Mouse (Mus musculus): ENCODE measurements around the gene Ddi1.
"Not testable (repeated sequence)": the region's sequence is repeated elsewhere in the genome, so short reads cannot be mapped to it uniquely, and the experiment has no call there.

Ddi1 gene

DNA sequence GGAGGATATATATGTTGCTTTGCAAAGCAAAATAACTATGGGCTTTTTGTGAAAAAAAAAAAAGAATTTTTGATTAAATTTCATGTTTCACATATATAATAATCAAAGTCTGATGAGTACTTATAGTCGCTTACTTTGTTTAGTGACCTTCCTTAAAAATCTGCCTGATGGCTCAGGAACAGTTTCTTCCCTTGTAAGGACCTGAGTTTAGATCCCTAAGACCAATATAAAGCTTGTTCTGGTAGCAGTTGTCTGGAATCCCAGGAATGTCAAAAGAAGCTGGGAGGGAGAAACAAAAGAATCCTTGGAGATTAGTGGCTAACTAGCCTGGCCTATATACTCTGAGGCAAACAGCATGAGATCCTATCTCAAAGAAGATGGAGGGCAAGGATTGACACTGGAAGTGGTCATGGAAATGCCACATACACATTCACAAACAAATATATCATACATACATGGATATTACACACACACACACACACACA is at the start of gene Ddi1:
Gene Ddi1 (minus strand): TSS at position 51 of the 485 bp plus-strand sequence.
- DNase-seq (ENCODE audit: extremely low read depth, low read depth, low spot score): no peak

GRCm38 (mm10) chr9:6317114-6317513 is 47.5 kb upstream of the Ddi1 start:
- DNase-seq (ENCODE audit: extremely low read depth, low read depth, low spot score): no peak

GRCm38 (mm10) chr9:6305847-6306246 is 36.2 kb upstream of the Ddi1 start:
- DNase-seq (ENCODE audit: extremely low read depth, low read depth, low spot score): no peak

DNA sequence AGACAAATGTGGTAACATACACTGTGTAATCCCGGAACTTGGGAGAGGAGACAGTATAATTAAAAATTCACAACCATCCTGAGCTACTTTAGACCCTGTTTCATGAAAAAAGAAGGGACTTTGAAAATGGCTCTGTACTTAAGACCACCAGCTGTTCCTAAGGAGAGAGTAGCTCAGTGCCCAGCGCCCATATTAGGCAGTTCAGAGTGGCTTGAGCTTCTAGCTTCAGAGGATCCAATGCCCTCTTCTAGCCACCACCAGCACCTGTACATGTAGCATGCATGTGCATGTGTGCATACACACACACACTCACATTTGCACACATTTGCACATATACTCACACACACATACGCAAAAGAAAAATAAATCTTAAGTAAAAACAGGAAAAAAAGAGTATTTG is 34.9 kb upstream of the Ddi1 start:
- no peak for DNase-seq (ENCODE audit: extremely low read depth, low read depth, low spot score)

DNA sequence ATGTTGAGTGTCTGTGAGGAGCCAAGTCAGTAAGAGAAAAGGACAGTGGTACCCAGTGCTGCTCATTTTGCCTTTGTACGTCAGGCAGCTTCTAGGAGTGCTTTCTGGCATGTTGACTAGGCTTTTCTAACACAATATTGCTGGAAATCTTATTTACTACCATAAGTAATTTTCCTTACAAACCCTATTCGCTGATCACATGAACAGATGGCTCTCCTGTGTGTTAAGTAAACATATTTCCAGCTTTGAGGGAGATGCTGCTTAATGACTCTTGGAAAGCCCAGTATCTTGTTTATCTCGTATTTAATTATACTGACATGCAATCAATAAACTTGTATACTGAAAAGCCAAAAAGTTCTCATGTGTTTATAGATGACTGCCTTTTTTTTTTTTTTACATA is 32.4 kb upstream of the Ddi1 start:
- no peak for DNase-seq (ENCODE audit: extremely low read depth, low read depth, low spot score)

DNA sequence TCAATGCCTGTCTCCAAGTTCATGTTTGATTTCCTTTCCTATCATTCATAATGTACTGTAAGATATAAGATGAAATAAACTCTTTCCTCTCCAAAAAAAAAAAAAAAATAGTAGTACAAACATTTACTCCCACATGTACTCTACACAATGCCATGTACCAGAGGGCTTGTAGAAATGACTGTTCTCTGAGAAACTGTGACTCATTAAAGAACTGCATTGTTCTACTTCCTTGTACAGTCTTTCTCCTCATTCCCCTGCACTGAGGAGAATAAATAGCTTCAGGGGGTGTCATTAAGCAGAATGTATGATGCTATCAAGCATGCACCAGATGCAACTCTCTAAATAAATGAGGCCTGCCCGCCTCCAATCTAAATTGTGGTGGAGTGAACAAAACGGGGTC is 28.9 kb upstream of the Ddi1 start:
- peak; percentile 8 for DNase-seq (ENCODE audit: extremely low read depth, low read depth, low spot score)

DNA sequence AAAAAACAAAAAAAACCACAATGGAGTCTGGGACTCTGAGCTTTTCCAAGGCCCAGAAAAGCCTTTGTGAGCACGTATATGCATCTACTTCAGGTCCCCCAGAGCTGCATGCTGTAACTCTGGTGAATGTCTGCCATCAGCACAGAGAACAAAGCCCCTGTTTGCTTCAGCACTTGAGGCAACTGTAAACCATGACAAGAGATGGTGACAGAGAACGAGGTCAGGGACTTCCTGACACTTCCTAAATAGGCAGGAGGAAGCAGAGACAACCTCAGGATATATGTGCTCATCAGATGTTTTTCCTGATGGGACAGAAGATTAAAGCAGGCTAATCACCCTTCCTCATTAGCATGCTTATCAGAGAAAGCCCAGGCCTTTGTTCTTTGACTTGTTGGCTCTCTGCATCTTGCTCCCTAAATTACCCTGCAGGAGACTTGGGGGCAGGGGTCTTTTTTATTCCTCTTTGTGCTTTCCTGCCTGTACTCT is 19.6 kb upstream of the Ddi1 start:
- DNase-seq (ENCODE audit: extremely low read depth, low read depth, low spot score): no peak

DNA sequence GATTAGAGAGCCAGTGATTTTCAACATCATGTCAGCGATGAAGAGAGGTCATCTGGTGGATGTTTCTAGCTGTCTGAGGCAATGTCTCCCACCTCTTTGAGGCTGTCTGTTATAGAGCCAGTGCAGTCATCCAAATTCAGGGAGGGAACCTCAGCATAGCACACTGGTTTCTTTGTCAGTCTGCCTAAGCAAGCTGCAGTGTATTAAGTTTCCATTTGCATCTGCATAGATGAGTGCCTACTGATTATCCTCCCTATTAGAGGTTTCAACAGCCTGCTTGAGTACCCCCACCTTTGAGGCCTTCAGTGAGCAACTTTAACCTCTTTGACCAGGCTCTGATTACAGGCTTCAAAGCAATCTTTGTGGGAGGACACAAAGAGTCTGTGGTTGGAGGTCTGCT is 17.1 kb upstream of the Ddi1 start:
- DNase-seq (ENCODE audit: extremely low read depth, low read depth, low spot score): no peak

DNA sequence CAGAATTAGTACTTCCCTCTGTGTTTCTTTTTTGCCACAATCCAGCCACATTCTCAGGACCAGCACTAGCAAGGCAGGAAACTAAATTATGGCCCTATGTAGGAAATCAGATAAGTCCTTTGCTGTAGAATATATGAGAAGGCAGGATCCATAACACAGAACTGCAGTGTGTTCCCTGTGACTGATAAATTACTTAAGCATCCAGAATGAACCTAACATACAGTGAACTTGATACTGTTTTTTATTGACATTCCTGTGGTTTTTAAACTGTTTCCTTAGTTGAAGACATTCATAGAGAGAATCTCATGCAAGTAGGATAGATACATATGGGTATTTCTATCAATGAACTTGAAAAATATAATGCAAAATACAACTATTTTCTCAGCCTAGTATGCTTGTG is 7.9 kb upstream of the Ddi1 start:
- no peak for DNase-seq (ENCODE audit: extremely low read depth, low read depth, low spot score)

GRCm38 (mm10) chr9:6276395-6276794 is 6.7 kb upstream of the Ddi1 start:
- DNase-seq (ENCODE audit: extremely low read depth, low read depth, low spot score): no peak

DNA sequence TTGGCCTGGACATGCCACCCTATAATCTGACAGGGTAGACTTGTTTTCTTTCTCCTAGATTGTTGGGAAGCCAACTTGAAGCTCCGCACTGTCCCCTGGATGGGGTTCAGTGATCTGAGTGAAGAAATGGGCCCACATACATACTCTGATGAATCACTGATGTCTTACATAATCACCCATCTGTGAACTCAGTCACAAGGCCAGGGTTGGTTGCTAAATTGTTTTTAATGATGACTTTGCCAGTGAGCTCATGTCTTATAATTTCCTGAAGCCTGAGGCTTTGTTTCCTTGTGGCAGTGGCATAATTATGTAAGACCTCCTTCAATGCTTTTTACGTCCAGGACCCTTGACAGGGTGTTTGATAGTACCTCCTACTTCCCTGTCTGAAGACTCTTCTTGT is 4.8 kb downstream of the Ddi1 start:
- DNase-seq (ENCODE audit: extremely low read depth, low read depth, low spot score): peak; percentile 25

DNA sequence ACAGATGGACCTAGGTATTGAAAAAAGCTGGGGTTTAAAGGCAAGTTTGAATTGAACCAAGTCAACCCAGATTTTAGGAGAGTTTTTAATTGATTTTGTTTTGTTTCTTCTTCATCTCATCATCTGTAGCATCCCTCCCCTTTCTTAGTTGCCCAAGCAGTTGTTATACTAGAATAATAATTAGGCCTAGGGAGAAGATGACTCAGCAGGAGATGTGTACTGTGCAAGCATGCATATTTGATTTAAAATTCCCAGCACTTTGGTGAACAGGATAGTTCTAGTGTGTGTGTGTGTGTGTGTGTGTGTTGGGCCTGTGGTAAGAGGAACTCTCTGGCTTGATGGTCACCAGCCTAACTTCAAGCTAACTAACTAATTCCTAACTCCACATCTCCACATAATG is 12.6 kb downstream of the Ddi1 start:
- no peak for DNase-seq (ENCODE audit: extremely low read depth, low read depth, low spot score)

DNA sequence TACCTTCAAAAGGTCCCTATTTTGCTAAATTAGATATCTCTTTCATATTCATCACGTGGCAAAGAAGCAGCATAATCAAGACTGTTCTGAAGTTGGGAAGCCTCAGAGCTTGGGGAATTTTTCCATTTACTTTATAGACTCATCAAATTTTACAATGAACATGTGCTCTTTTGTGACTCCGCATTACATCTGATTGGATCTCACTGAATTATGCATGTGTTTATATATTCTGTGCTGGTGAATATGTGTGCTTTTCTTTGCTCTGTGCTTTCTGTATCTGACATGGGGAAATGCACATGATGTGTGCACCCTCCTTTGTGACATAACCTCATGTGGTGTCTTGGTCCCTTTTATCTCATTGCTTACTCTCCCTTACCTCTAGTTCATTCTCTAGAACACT is 17.7 kb downstream of the Ddi1 start:
- DNase-seq (ENCODE audit: extremely low read depth, low read depth, low spot score): no peak

GRCm38 (mm10) chr9:6250320-6250719 is 19.3 kb downstream of the Ddi1 start:
- DNase-seq (ENCODE audit: extremely low read depth, low read depth, low spot score): no peak

DNA sequence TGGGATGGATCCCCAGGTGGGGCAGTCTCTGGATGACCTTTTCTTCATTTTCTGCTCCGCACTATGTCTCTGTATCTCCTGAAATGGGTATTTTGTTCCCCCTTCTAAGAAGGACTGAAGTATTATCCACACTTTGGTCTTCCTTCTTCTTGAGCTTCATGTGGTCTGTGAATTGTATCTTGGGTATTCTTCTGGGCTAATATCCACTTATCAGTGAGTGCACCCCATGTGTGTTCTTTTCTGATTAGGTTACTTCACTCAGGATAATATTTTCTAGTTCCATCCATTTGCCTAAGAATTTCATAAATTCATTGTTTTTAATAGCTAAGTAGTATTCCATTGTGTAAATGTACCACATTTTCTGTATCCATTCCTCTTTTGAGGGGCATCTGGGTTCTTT is 33.7 kb downstream of the Ddi1 start:
- not testable (repeated sequence) for DNase-seq (ENCODE audit: extremely low read depth, low read depth, low spot score)

DNA sequence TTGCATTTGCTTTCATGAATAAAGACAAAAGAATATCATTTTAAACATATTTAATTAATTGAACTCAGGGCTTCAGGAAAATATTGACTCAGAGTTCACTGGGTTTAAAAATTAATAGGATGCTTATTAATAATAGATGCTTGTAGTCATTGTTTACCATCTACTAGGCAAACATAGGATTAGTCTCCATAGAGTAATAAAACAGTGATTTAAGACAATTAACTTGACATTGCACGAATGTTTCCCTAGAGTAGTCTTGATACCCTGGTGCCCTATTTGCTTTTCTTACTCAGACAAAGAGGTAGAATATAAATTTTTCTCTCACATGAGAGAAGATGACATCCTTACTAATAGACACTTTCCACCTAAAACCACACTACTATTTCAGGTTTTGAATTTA is 52.1 kb downstream of the Ddi1 start:
- no peak for DNase-seq (ENCODE audit: extremely low read depth, low read depth, low spot score)

DNA sequence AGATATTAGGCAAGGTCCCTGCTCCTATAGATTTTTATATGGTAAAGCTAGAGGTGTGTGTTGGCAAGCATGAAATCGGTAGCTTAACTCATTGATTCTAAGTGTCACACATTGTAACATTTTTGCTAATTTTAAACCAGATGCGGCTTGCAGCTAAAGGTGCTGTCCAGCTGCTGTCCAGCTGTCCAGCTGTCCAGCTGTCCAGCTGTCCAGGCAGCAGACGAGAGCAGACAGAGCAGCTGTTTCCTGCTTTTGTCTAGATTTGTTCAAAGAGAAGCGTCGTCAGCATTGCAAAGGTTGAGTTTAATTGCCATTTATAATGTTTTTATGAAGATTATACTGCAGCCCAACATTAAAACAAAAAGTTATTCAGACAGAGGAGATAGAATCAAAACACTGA is 56.8 kb downstream of the Ddi1 start:
- DNase-seq (ENCODE audit: extremely low read depth, low read depth, low spot score): no peak

Measured in fat pad, adult 2 months (tissue).